11 mouse cellular contexts compared by ENCODE assay signal in the genomic region with DNA sequence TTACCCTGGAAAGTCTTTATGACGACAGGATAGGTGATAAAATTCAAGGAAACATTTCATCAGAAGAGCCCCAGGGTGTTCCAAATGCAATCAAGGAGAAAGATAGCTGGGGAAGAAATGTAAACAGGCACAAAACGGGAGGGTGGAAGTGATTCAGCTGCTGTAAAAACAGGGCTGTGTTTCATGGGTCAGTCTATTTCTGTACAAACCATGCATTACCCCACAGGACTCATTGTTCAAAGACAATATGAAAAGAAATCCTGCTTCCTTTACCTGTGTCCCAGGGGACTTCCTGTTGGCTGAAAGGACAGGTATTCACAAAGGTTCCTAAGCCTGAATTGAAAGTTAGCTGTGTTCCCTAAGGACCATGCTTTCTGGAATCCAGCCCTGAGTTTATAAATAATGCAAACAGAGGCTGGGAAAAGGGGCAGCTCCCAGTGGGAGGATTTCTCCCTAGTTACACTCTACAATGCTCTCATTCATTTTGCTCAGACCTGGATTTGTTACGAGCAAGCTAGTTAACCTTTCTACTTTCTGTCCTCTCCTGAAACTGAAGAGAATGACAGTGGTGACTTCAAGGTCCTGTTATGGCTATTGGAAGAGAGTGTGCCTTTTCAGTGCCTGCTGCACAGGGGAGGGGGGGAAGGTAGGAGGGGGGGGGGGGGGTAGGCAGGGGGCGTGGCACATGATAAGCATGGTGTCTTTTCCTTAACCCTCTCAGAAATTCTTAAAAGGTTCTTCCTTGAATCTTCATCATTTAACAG. TPM values are rescaled to one million over a fixed set of nuclear protein-coding genes. Genes with fewer than 3 reads are reported as not detected.
DNase-seq lines count a peak whose midpoint lies in the region; ATAC-seq and TF ChIP-seq lines count a peak whose summit lies in the region.
"Had no signal": no experiment of that assay in that cellular context is flagged by ENCODE, and none has a peak within 500 bp of the region (broad histone marks: within the 10 kb centered on the region; RNA-seq: fewer than 3 reads in every experiment).

No protein-coding gene starts in this region.

- 0 out of 2 replicates have a peak overlapping the region, but pooled peaks have one; percentile 6 for H3K27ac ChIP-seq in lung, embryonic 16.5 days (ENCODE audit: low read length)
- H3K27ac ChIP-seq in forebrain, postnatal 0 days (ENCODE audit: low read depth, low read length) = no peak overlapping the region
- H3K27ac ChIP-seq in hindbrain, embryonic 14.5 days = no peak overlapping the region
- peak overlapping the region; percentile 40; the same call in 1 of the 2 replicates for H3K27ac ChIP-seq in stomach, embryonic 15.5 days

- H3K9ac ChIP-seq in lung, embryonic 16.5 days (ENCODE audit: low read length) = no peak overlapping the region
- no peak overlapping the region for H3K9ac ChIP-seq in forebrain, postnatal 0 days
- no peak overlapping the region for H3K9ac ChIP-seq in hindbrain, embryonic 14.5 days
- H3K9ac ChIP-seq in stomach, embryonic 15.5 days = no peak overlapping the region

- no peaks in the 10 kb centered on the region for H3K36me3 ChIP-seq in lung, embryonic 16.5 days (ENCODE audit: control insufficient read depth, insufficient read depth, low read length)
- H3K36me3 ChIP-seq in forebrain, postnatal 0 days (ENCODE audit: insufficient read depth) = no peaks in the 10 kb centered on the region
- no peaks in the 10 kb centered on the region for H3K36me3 ChIP-seq in hindbrain, embryonic 14.5 days (replicated peaks; ENCODE audit: control insufficient read depth, insufficient read depth)
- H3K36me3 ChIP-seq in stomach, embryonic 15.5 days = no peaks in the 10 kb centered on the region

- WGBS in lung, embryonic 16.5 days = 26% methylated on average over 4 of the region's 4 CpGs
- WGBS in forebrain, postnatal 0 days = 22% methylated on average over 4 of the region's 4 CpGs
- 25% methylated on average over 4 of the region's 4 CpGs for WGBS in hindbrain, embryonic 14.5 days
- WGBS in stomach, embryonic 15.5 days = 21% methylated on average over 4 of the region's 4 CpGs

- no peak for TF ChIP-seq CTCF in forebrain, postnatal 0 days (IDR thresholded peaks at IDR 0.05; ENCODE audit: low read depth)

- ATAC-seq in lung, embryonic 16.5 days (ENCODE audit: low read depth) = no peak
- peak; percentile 23; the same call in 1 of the 2 replicates for ATAC-seq in forebrain, postnatal 0 days
- ATAC-seq in hindbrain, embryonic 14.5 days (ENCODE audit: low FRiP score) = no peak
- ATAC-seq in stomach, embryonic 15.5 days (ENCODE audit: insufficient read depth, low FRiP score, low read depth) = no peak

- H3K27me3 ChIP-seq in lung, embryonic 16.5 days (ENCODE audit: control insufficient read depth, insufficient read depth, low read depth, low read length) = no peaks in the 10 kb centered on the region
- H3K27me3 ChIP-seq in forebrain, postnatal 0 days (ENCODE audit: insufficient read depth, low read length) = no peaks in the 10 kb centered on the region
- no peaks in the 10 kb centered on the region; the same call in 1 of the 2 replicates for H3K27me3 ChIP-seq in hindbrain, embryonic 14.5 days (ENCODE audit: control insufficient read depth, insufficient read depth, low read length)
- H3K27me3 ChIP-seq in stomach, embryonic 15.5 days (replicated peaks) = no peaks in the 10 kb centered on the region

- no peaks in the 10 kb centered on the region for H3K9me3 ChIP-seq in lung, embryonic 16.5 days (ENCODE audit: control insufficient read depth, low read length)
- no peaks in the 10 kb centered on the region for H3K9me3 ChIP-seq in forebrain, postnatal 0 days (ENCODE audit: low read length)
- no peaks in the 10 kb centered on the region for H3K9me3 ChIP-seq in hindbrain, embryonic 14.5 days (ENCODE audit: control insufficient read depth, low read length)
- H3K9me3 ChIP-seq in stomach, embryonic 15.5 days = no peaks in the 10 kb centered on the region

- H3K4me2 ChIP-seq in lung, embryonic 16.5 days (ENCODE audit: low read depth, low read length) = no peak overlapping the region
- no peak overlapping the region for H3K4me2 ChIP-seq in forebrain, postnatal 0 days (ENCODE audit: low read depth)
- H3K4me2 ChIP-seq in hindbrain, embryonic 14.5 days (replicated peaks) = no peak overlapping the region
- H3K4me2 ChIP-seq in stomach, embryonic 15.5 days = no peak overlapping the region

- H3K4me3 ChIP-seq in lung, embryonic 16.5 days (ENCODE audit: low read length) = no peak overlapping the region
- H3K4me3 ChIP-seq in forebrain, postnatal 0 days (ENCODE audit: low read depth, low read length) = no peak overlapping the region
- H3K4me3 ChIP-seq in hindbrain, embryonic 14.5 days (replicated peaks; ENCODE audit: low read length) = no peak overlapping the region
- H3K4me3 ChIP-seq in stomach, embryonic 15.5 days (replicated peaks) = no peak overlapping the region
- H3K4me3 ChIP-seq: megakaryocyte, embryonic 14.5 days had no signal

- H3K4me1 ChIP-seq in lung, embryonic 16.5 days (replicated peaks; ENCODE audit: control insufficient read depth, insufficient read depth, low read length) = peaks cover 8% of the 10 kb centered on the region
- no peaks in the 10 kb centered on the region for H3K4me1 ChIP-seq in forebrain, postnatal 0 days (ENCODE audit: insufficient read depth)
- 0 out of 2 replicates have a peak, but pooled peaks cover 3% of the 10 kb centered on the region for H3K4me1 ChIP-seq in hindbrain, embryonic 14.5 days (replicated peaks; ENCODE audit: control insufficient read depth, insufficient read depth, low read length)
- H3K4me1 ChIP-seq in stomach, embryonic 15.5 days = peaks cover 4% of the 10 kb centered on the region; the same call in 1 of the 2 replicates

- no peak for DNase-seq in lung, postnatal 36 days
- DNase-seq in forebrain, postnatal 0 days = peak; percentile 8
- DNase-seq in hindbrain, embryonic 14.5 days (ENCODE audit: low spot score) = peak; percentile 32
- DNase-seq in adrenal gland, adult 2 months = no peak
- DNase-seq in adrenal gland, adult 8-10 months = no peak
- DNase-seq: left cerebral cortex, postnatal 4 days; right cerebral cortex, postnatal 14 days; thymus, postnatal 4 days had no signal

RNA-seq across cellular contexts. Expression of a gene that starts 13.0 kb away (rescaled TPM):
- 12.0 and 12.7 TPM in 2 replicates for polyA plus RNA-seq in lung, embryonic 16.5 days (2015; fragmentation: Nextera tagmentation; extraction: Ambion mirVana)
- 8.3 and 10.8 TPM in 2 replicates for total RNA-seq in forebrain, postnatal 0 days (2014; rRNA removed)
- 8.5 and 10.3 TPM in 2 replicates for polyA plus RNA-seq in forebrain, postnatal 0 days (2015; fragmentation: Nextera tagmentation; extraction: Ambion mirVana)
- 9.9 and 11.6 TPM in 2 replicates for polyA plus RNA-seq in hindbrain, embryonic 14.5 days (2014; fragmentation: Nextera tagmentation; extraction: Ambion mirVana)
- 11.4 and 11.7 TPM in 2 replicates for polyA plus RNA-seq in stomach, embryonic 15.5 days (2015; fragmentation: Nextera tagmentation; extraction: Ambion mirVana)
- total RNA-seq in adrenal gland, adult 2 months (2021) = 10 to 100 TPM; 12.7 to 13.1 TPM
- polyA plus RNA-seq in adrenal gland, adult 2 months (2012; rRNA removed) = 31.1 and 32.5 TPM in 2 replicates
- total RNA-seq in adrenal gland, adult 8-10 months (2022) = 10 to 100 TPM in 3 of 4 experiments, 1 to 10 TPM in 1; 9.5 to 16.5 (median 13.2) TPM

Comparison
In these comparisons a context has a peak if more than half of its experiments do, and no peak if none do; other contexts are left out.
1. H3K27ac ChIP-seq: peak in lung, embryonic 16.5 days (single experiment) and stomach, embryonic 15.5 days (single experiment); none in forebrain, postnatal 0 days (single experiment) and hindbrain, embryonic 14.5 days (single experiment).
2. DNase-seq: peak in forebrain, postnatal 0 days (single experiment) and hindbrain, embryonic 14.5 days (single experiment); none in lung, postnatal 36 days (single experiment), adrenal gland, adult 2 months (single experiment) and adrenal gland, adult 8-10 months (single experiment).